ENCODE assay signal across 7 mouse cellular contexts in genomic region chrX:10993005-10993377, GRCm38 (mm10).
DNase-seq lines count a peak whose midpoint lies in the region; ATAC-seq and TF ChIP-seq lines count a peak whose summit lies in the region.

No protein-coding gene starts in this region.

- 0 out of 2 replicates have a peak overlapping the region, but pooled peaks have one; percentile 13 for H3K9ac ChIP-seq in lung, embryonic 15.5 days
- no peak overlapping the region for H3K9ac ChIP-seq in limb, embryonic 14.5 days (ENCODE audit: low read depth, low read length, severe bottlenecking)

- H3K36me3 ChIP-seq in lung, embryonic 15.5 days = no peaks in the 10 kb centered on the region
- H3K36me3 ChIP-seq in limb, embryonic 14.5 days (ENCODE audit: control insufficient read depth, insufficient read depth, low read length) = no peaks in the 10 kb centered on the region

- H3K4me2 ChIP-seq in lung, embryonic 15.5 days = peak overlapping the region; percentile 45
- H3K4me2 ChIP-seq in limb, embryonic 14.5 days (replicated peaks; ENCODE audit: low read depth, low read length, severe bottlenecking) = peak overlapping the region; percentile 40

- no peak for TF ChIP-seq POLR2A in limb, embryonic 14.5 days (IDR thresholded peaks at IDR 0.05; ENCODE audit: borderline replicate concordance, extremely low read depth, insufficient read depth, insufficient read length)
- no peak for TF ChIP-seq POLR2A in olfactory bulb, adult 2 months (IDR thresholded peaks at IDR 0.05; ENCODE audit: insufficient read depth, low read depth, low read length)

- intact Hi-C loops in heart, postnatal 36 days (cut with DNase I) = no loop called here

- H3K27me3 ChIP-seq in lung, embryonic 15.5 days = no peaks in the 10 kb centered on the region
- no peaks in the 10 kb centered on the region for H3K27me3 ChIP-seq in limb, embryonic 14.5 days (ENCODE audit: control insufficient read depth, insufficient read depth, low read length)

- peak overlapping the region; percentile 54 for H3K27ac ChIP-seq in lung, embryonic 15.5 days
- H3K27ac ChIP-seq in limb, embryonic 14.5 days (replicated peaks; ENCODE audit: low read depth, low read length) = no peak overlapping the region
- H3K27ac ChIP-seq in olfactory bulb, adult 2 months (ENCODE audit: insufficient read depth, low read depth, low read length) = peak overlapping the region; percentile 54; the same call in 1 of the 2 replicates

- peak; percentile 72; the same call in 1 of the 2 replicates for ATAC-seq in lung, embryonic 15.5 days (ENCODE audit: borderline replicate concordance, extremely low read depth, low FRiP score, low TSS enrichment)
- ATAC-seq in limb, embryonic 14.5 days (ENCODE audit: low FRiP score, low read depth) = 0 out of 2 replicates have a peak, but pooled peaks have one; percentile 30
- ATAC-seq in granulocyte monocyte progenitor cell, adult 5-6 weeks (replicated peaks; ENCODE audit: poor library complexity, severe bottlenecking) = no peak

- H3K9me3 ChIP-seq in lung, embryonic 15.5 days = no peaks in the 10 kb centered on the region
- H3K9me3 ChIP-seq in limb, embryonic 14.5 days (ENCODE audit: control insufficient read depth, low read length) = no peaks in the 10 kb centered on the region

- H3K4me1 ChIP-seq in lung, embryonic 15.5 days = peaks cover 24% of the 10 kb centered on the region
- 0 out of 2 replicates have a peak, but pooled peaks cover 11% of the 10 kb centered on the region for H3K4me1 ChIP-seq in limb, embryonic 14.5 days (ENCODE audit: control insufficient read depth, insufficient read depth, low read length)
- H3K4me1 ChIP-seq in olfactory bulb, adult 2 months (ENCODE audit: control insufficient read depth, insufficient read depth, low read length) = peaks cover 22% of the 10 kb centered on the region

- 23% methylated on average over 6 of the region's 6 CpGs for WGBS in lung, embryonic 15.5 days
- WGBS in limb, embryonic 14.5 days = 38% methylated on average over 5 of the region's 6 CpGs
- WGBS in olfactory bulb, adult 2 months = 22% methylated on average over 6 of the region's 6 CpGs

- no peak for TF ChIP-seq CTCF in olfactory bulb, adult 2 months (IDR thresholded peaks at IDR 0.05; ENCODE audit: insufficient read depth, low read depth, low read length)

- no peak for DNase-seq in lung, postnatal 36 days
- peak; percentile 4 for DNase-seq in embryo, embryonic 9.5 days (ENCODE audit: extremely low spot score)
- peak; percentile 1 to 7 for DNase-seq in heart, postnatal 36 days
- DNase-seq in limb, embryonic 14.5 days (ENCODE audit: low spot score) = no peak

- H3K4me3 ChIP-seq in lung, embryonic 15.5 days = 0 out of 2 replicates have a peak overlapping the region, but pooled peaks have one; percentile 9
- H3K4me3 ChIP-seq in limb, embryonic 14.5 days (replicated peaks; ENCODE audit: low read length) = no peak overlapping the region
- no peak overlapping the region for H3K4me3 ChIP-seq in olfactory bulb, adult 2 months (ENCODE audit: insufficient read depth, low read depth, low read length)

Comparison
In these comparisons a context has a peak if more than half of its experiments do, and no peak if none do; other contexts are left out.
1. DNase-seq: peak in embryo, embryonic 9.5 days (single experiment) and heart, postnatal 36 days (2 of 2); none in lung, postnatal 36 days (single experiment) and limb, embryonic 14.5 days (single experiment).